Mouse (Mus musculus) common myeloid progenitor, adult 5-6 weeks (primary cell): Measurements from ENCODE around the gene Ifna15. TPM values are rescaled to one million over a fixed set of nuclear protein-coding genes. Genes with fewer than 3 reads are reported as not detected.

Source experiments
- ATAC-seq: replicated peaks from 2 replicates; pipeline ENCODE4 v1.8.0; 2016; ENCODE audit warnings: low read depth, mild to moderate bottlenecking, moderate TSS enrichment, inconsistent platforms; ENCODE audit not compliant: poor library complexity, severe bottlenecking
- total RNA-seq: library from RNA; stranded (forward); fragments of 200-1000, 187-1606 nt; gene quantifications from 2 replicates; pipeline ENCODE4 v1.2.3, GENCODE M21; 2017

Ifna15 gene
- total RNA-seq, 1 experiment from 2014 or later: not detected

DNA sequence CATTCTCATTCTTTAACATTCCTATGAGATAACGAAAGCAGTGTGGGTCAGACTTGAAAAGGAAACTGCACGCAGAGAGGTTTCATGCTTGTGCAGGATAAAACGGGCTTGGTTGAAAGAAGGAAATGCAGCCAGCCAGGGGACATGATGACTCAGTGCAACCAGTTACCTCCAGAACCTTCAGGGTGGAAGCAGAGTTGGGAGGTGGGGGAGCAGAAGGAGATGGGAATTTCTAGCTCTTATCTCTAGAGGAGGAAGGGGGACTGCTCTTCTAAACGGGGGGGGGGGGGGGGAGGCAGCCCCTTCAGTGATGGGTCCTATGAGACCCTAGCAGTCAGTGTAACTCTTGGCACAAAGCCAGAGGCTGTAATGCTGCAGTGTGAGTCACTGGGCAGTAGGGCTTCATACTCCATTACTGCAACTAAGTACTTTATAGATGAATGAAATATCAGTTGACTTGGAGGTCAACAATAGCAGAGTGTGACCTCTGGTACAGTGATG lies 42.3 kb downstream of the Ifna15 start:
- ATAC-seq: peak; percentile 72

GRCm38 (mm10) chr4:88515250-88515649 lies 42.8 kb downstream of the Ifna15 start:
- ATAC-seq: 0 out of 2 replicates have a peak, but pooled peaks have one; percentile 29

DNA sequence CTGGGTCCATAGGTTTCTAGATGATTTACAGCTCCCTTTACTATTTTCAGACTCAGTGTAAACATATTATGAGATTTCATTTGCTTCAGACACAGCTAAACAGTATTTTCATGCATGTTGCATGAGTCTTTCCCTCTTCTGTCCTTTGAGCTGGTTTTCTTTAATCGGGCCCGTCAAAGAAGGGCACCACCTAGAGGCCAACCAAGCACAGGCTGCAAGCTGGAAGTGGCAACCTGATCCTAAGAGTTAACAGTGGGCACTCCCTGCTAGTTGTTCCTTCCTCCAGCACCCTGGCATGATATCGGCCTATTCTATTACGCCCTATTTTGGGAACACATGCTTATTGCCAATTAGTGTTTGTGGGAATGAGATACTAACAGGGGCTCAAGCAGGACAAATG lies 43.6 kb downstream of the Ifna15 start:
- peak; percentile 76 for ATAC-seq

- ATAC-seq: peak; percentile 65
Measured at GRCm38 (mm10) chr4:88513743-88514142, 44.3 kb downstream of the Ifna15 start.

Other genes starting within 250 kb of the Ifna15 start
- gene Hacd4, start 119.3 kb downstream of the Ifna15 start, total RNA-seq: 3.6 and 4.8 TPM in 2 replicates
- gene Ifnb1, start 35.5 kb downstream of the Ifna15 start, total RNA-seq: not detected in 2 replicates
- not detected in 2 replicates for gene Ifna14, start 13.6 kb upstream of the Ifna15 start, total RNA-seq
- gene Ifna9, start 34.1 kb upstream of the Ifna15 start, total RNA-seq: not detected in 2 replicates
- not detected in 2 replicates for gene Ifna12, start 45.1 kb upstream of the Ifna15 start, total RNA-seq
- not detected in 2 replicates for gene C87499, start 76.2 kb upstream of the Ifna15 start, total RNA-seq
- gene Ifna13, start 86.2 kb upstream of the Ifna15 start, total RNA-seq: not detected in 2 replicates
- not detected in 2 replicates for gene Ifna16, start 118.7 kb upstream of the Ifna15 start, total RNA-seq
- not detected in 2 replicates for gene Ifna2, start 125.7 kb upstream of the Ifna15 start, total RNA-seq
- not detected in 2 replicates for gene Ifnab, start 133.1 kb upstream of the Ifna15 start, total RNA-seq
- gene Gm26566, start 163.6 kb upstream of the Ifna15 start, total RNA-seq: 2.9 TPM in 1 of 2 replicates, not detected in the other
- gene Klhl9, start 164.2 kb upstream of the Ifna15 start, total RNA-seq: 91.1 and 99.9 TPM in 2 replicates
- gene Gm13271, start 196.6 kb upstream of the Ifna15 start, total RNA-seq: not detected in 2 replicates
- not detected in 2 replicates for gene Gm13283, start 201.9 kb upstream of the Ifna15 start, total RNA-seq
- not detected in 2 replicates for gene Gm13290, start 215.6 kb upstream of the Ifna15 start, total RNA-seq
- gene Gm13289, start 218.7 kb upstream of the Ifna15 start, total RNA-seq: not detected in 2 replicates
- gene Gm13272, start 221.6 kb upstream of the Ifna15 start, total RNA-seq: not detected in 2 replicates
- not detected in 2 replicates for gene Ifnz, start 223.9 kb upstream of the Ifna15 start, total RNA-seq
- gene Gm13276, start 227.5 kb upstream of the Ifna15 start, total RNA-seq: not detected in 2 replicates
- gene Gm13277, start 230.4 kb upstream of the Ifna15 start, total RNA-seq: not detected in 2 replicates
- gene Gm13278, start 233.3 kb upstream of the Ifna15 start, total RNA-seq: not detected in 2 replicates
- not detected in 2 replicates for gene Gm13275, start 236.2 kb upstream of the Ifna15 start, total RNA-seq
- gene Gm13279, start 239.2 kb upstream of the Ifna15 start, total RNA-seq: not detected in 2 replicates
- gene Gm13285, start 241.4 kb upstream of the Ifna15 start, total RNA-seq: not detected in 2 replicates
- not detected in 2 replicates for gene Gm13287, start 245.0 kb upstream of the Ifna15 start, total RNA-seq
- gene Gm13288, start 247.3 kb upstream of the Ifna15 start, total RNA-seq: not detected in 2 replicates